Mouse (Mus musculus) lung, postnatal 0 days (tissue): ENCODE data around the gene Tmem246. TPM values are rescaled to one million over a fixed set of nuclear protein-coding genes. Genes with fewer than 3 reads are reported as not detected.
A peak's percentile ranks its signal among the peaks of the same experiment; 100 is the strongest.
"Not testable (repeated sequence)": the region's sequence is repeated elsewhere in the genome, so short reads cannot be mapped to it uniquely, and the experiment has no call there.

Experiments
- ATAC-seq: fragments of 200-750 bp; cut with Nextera tagmentation; 2 replicates; pipeline ENCODE4 v1.8.0; 2017; ENCODE audit warnings: moderate library complexity
- DNase-seq: peaks from one replicate; pipeline ENCODE4 v3.0.0-alpha.2; 2016; ENCODE audit warnings: low spot score
- H3K27ac ChIP-seq: fragments of 300-500 bp; sonication (generic); 2 replicates; pipeline ENCODE4 v1.5.1; 2014; ENCODE audit warnings: antibody characterized with exemption, mild to moderate bottlenecking, low read length, mixed read lengths
- H3K27me3 ChIP-seq: fragments of 300-500 bp; sonication (generic); replicated peaks from 2 replicates; pipeline ENCODE4 v1.6.1; 2014; ENCODE audit warnings: low read length, mixed read lengths; ENCODE audit not compliant: insufficient read depth
- H3K36me3 ChIP-seq: fragments of 300-500 bp; sonication (generic); 2 replicates; pipeline ENCODE4 v1.6.1; 2014; ENCODE audit warnings: low read length, mixed read lengths; ENCODE audit not compliant: insufficient read depth
- H3K4me1 ChIP-seq: fragments of 300-500 bp; sonication (generic); 2 replicates; pipeline ENCODE4 v1.6.1; 2014; ENCODE audit warnings: antibody characterized with exemption, low read depth, low read length, mixed read lengths; ENCODE audit not compliant: insufficient read depth
- H3K4me2 ChIP-seq: fragments of 300-500 bp; sonication (generic); replicated peaks from 2 replicates; pipeline ENCODE4 v1.6.1; 2014; ENCODE audit warnings: low read depth, mild to moderate bottlenecking, low read length, moderate library complexity, mixed read lengths
- H3K4me3 ChIP-seq: fragments of 300-500 bp; sonication (generic); 2 replicates; pipeline ENCODE4 v1.5.1; 2014; ENCODE audit warnings: low read depth, low read length
- H3K9ac ChIP-seq: fragments of 300-500 bp; sonication (generic); replicated peaks from 2 replicates; pipeline ENCODE4 v1.6.1; 2014; ENCODE audit warnings: low read depth, mild to moderate bottlenecking
- H3K9me3 ChIP-seq: fragments of 300-500 bp; sonication (generic); 2 replicates; pipeline ENCODE4 v1.6.1; 2016; ENCODE audit warnings: low read length, mixed read lengths
- CTCF ChIP-seq: IDR thresholded peaks from 2 replicates; pipeline ENCODE4 v1.5.1; 2016; ENCODE audit warnings: antibody characterized with exemption, mild to moderate bottlenecking
- EP300 ChIP-seq: IDR thresholded peaks from 2 replicates; pipeline ENCODE4 v1.6.1; 2016; ENCODE audit warnings: antibody characterized with exemption, mild to moderate bottlenecking, control low read depth
- WGBS: fragments of 180-500 bp; shearing (Covaris S2); extraction: QIAGEN DNeasy Blood & Tissue Kit; methylation state at CpG from one replicate; pipeline ENCODE4 v1.1.7; 2014; 5-methylcytosine and 5-hydroxymethylcytosine counted together
- polyA plus RNA-seq: library from polyadenylated mRNA; unstranded; fragments of >200 nt; fragmentation: Nextera tagmentation; extraction: Ambion mirVana; gene quantifications from 2 replicates; pipeline ENCODE4 v1.2.1, GENCODE M21; 2015

Gene Tmem246
- polyA plus RNA-seq, 1 experiment from 2014 or later = 32.9 TPM

DNA sequence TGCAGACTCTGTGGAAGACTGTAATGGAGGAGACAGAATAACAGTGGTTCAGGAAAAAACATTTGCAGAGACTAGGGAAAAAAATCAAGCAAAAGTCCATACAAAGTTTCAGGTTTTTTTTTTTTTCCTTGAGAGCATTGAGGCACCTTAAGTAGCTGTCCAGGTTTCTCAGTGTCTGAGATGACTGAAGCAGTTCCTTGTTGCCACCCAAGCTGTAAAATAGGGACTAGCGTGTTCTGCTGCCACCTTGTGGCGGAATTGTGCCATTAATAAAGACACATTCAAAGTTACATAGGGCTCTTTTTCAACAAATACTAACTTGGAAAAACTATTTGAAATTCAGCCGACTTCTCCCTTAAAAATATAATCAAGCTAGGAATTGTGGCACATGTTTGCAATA, 29.3 kb upstream of the Tmem246 start:
- DNase-seq = peak; percentile 85
- no peaks in the 10 kb centered on the region for H3K36me3 ChIP-seq
- ATAC-seq = no peak

DNA sequence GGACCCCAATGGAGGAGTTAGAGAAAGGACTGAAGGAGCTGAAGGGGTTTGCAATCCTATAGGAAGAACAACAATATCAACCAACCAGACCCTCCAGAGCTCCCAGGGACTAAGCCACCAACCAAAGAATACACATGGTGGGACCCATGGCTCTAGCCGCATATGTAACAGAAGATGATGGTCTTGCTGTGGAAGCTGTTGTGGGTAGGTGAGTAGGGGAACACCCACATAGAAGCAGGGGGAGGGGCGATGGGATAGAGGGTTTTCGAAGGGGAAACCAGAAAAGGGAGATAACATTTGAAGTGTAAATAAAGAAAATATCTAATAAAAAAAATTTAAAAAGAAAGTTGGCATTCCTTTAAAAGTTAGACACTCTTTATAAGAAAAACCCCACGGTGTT, 27.3 kb upstream of the Tmem246 start:
- not testable (repeated sequence) for ATAC-seq, H3K27me3 ChIP-seq, H3K4me1 ChIP-seq, H3K4me2 ChIP-seq, H3K9ac ChIP-seq, H3K4me3 ChIP-seq, DNase-seq, H3K36me3 ChIP-seq, H3K9me3 ChIP-seq, H3K27ac ChIP-seq
- WGBS = 57% methylated on average over 4 of the region's 4 CpGs

More for the DNA sequence above, 29.3 kb upstream of the Tmem246 start:
- Histone ChIP-seq H3K9ac (no peak overlapping the region), H3K27ac (no peak overlapping the region), H3K9me3 (no peaks in the 10 kb centered on the region), H3K4me1 (no peaks in the 10 kb centered on the region), H3K4me3 (no peak overlapping the region), H3K27me3 (no peaks in the 10 kb centered on the region), H3K4me2 (no peak overlapping the region)
- no peak for TF ChIP-seq EP300
- peak; percentile 88 for TF ChIP-seq CTCF
- WGBS = 2% methylated on average over 3 of the region's 3 CpGs

- no peaks in the 10 kb centered on the region for H3K27me3 ChIP-seq
- H3K36me3 ChIP-seq = no peaks in the 10 kb centered on the region
- no peak overlapping the region for H3K27ac ChIP-seq
- ATAC-seq (no peak), DNase-seq (no peak)
- TF ChIP-seq CTCF = no peak
- TF ChIP-seq EP300 = no peak
- H3K9me3 ChIP-seq = no peaks in the 10 kb centered on the region
- no peak overlapping the region for H3K9ac ChIP-seq
- WGBS = 82% methylated on average over 4 of the region's 4 CpGs
- no peaks in the 10 kb centered on the region for H3K4me1 ChIP-seq
- H3K4me2 ChIP-seq = no peak overlapping the region
- H3K4me3 ChIP-seq = no peak overlapping the region
These were observed 26.2 kb upstream of the Tmem246 start for GRCm38 (mm10) chr4:49623916-49624315.

- peak overlapping the region; percentile 16; the same call in 1 of the 2 replicates for H3K4me3 ChIP-seq
- DNase-seq = peak; percentile 85
- peak; percentile 79 for ATAC-seq
- no peak overlapping the region for H3K27ac ChIP-seq
- H3K9me3 ChIP-seq = no peaks in the 10 kb centered on the region
- TF ChIP-seq EP300 = peak; percentile 65; the same call in 1 of the 2 replicates
- TF ChIP-seq CTCF = no peak
- no peaks in the 10 kb centered on the region for H3K4me1 ChIP-seq
- no peaks in the 10 kb centered on the region for H3K27me3 ChIP-seq
- H3K36me3 ChIP-seq = no peaks in the 10 kb centered on the region
- no peak overlapping the region for H3K9ac ChIP-seq
- 40% methylated on average over 2 of the region's 2 CpGs for WGBS
- no peak overlapping the region; the same call in 1 of the 2 replicates for H3K4me2 ChIP-seq
These were observed 24.6 kb upstream of the Tmem246 start for GRCm38 (mm10) chr4:49622272-49622671.

GRCm38 (mm10) chr4:49619861-49620260, 22.2 kb upstream of the Tmem246 start:
- not testable (repeated sequence) for H3K4me3 ChIP-seq, H3K27me3 ChIP-seq, H3K9me3 ChIP-seq, H3K4me2 ChIP-seq, H3K27ac ChIP-seq, ATAC-seq, DNase-seq, H3K9ac ChIP-seq, H3K4me1 ChIP-seq, H3K36me3 ChIP-seq
- 81% methylated on average over 7 of the region's 7 CpGs for WGBS

GRCm38 (mm10) chr4:49616924-49617323, 19.2 kb upstream of the Tmem246 start:
- H3K36me3 ChIP-seq = no peaks in the 10 kb centered on the region
- no peak overlapping the region for H3K4me3 ChIP-seq
- TF ChIP-seq CTCF = no peak
- no peak for TF ChIP-seq EP300
- DNase-seq (no peak), ATAC-seq (no peak)
- no peaks in the 10 kb centered on the region for H3K4me1 ChIP-seq
- no peak overlapping the region for H3K9ac ChIP-seq
- no peaks in the 10 kb centered on the region for H3K9me3 ChIP-seq
- H3K27me3 ChIP-seq = no peaks in the 10 kb centered on the region
- no peak overlapping the region for H3K27ac ChIP-seq
- H3K4me2 ChIP-seq = no peak overlapping the region
- 89% methylated on average over 10 of the region's 10 CpGs for WGBS

- Histone ChIP-seq H3K4me1 (no peaks in the 10 kb centered on the region), H3K36me3 (no peaks in the 10 kb centered on the region), H3K27me3 (no peaks in the 10 kb centered on the region), H3K27ac (no peak overlapping the region), H3K4me2 (no peak overlapping the region), H3K9me3 (no peaks in the 10 kb centered on the region), H3K9ac (no peak overlapping the region), H3K4me3 (no peak overlapping the region)
- DNase-seq (no peak), ATAC-seq (no peak)
- TF ChIP-seq EP300 (no peak), CTCF (no peak)
- WGBS = 87% methylated on average over 1 of the region's 1 CpGs
These were observed 7.8 kb upstream of the Tmem246 start for GRCm38 (mm10) chr4:49605459-49605858.
